Comparison of ENCODE assay signal across 9 mouse cellular contexts in the genomic region with DNA sequence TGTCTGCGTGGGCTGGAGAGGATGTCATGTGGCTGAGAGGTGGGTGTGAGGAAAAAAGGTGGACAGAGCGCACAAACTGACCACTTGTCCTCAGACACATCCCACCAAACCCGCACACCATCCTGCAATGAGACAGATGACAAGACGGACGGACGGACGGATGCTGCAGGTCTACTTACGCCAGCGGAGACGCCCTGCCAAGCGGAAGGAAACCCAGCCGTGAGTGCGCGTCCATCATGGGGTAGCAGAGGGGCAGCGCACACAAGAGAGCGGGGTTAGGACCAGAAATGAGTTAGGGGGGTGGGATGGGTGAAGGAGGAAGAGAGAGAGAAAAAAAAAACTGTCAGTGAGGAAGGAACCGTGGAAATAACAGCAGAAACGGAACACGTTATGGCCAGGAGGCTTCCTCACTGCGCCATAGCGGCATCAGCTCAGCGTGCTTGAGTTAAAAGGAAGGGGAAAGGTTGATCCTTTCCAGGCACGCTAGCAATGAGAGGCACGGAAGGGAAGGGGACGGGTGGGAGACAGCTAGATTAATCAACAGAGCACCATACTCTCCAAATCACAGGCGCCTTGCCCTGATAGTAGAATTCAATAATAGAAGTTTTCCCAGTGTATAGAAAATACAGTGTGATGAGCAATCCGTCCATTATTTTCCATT. TPM values are rescaled to one million over a fixed set of nuclear protein-coding genes. Genes with fewer than 3 reads are reported as not detected.
DNase-seq lines count a peak whose midpoint lies in the region; ATAC-seq and TF ChIP-seq lines count a peak whose summit lies in the region.
"Had no signal": no experiment of that assay in that cellular context is flagged by ENCODE, and none has a peak within 500 bp of the region (broad histone marks: within the 10 kb centered on the region; RNA-seq: fewer than 3 reads in every experiment).

No protein-coding gene starts in this region.

- ATAC-seq in frontal cortex, adult (ENCODE audit: low TSS enrichment), result peak; percentile 29; the same call in 1 of the 2 replicates
- ATAC-seq in limb, embryonic 15.5 days (ENCODE audit: insufficient number of reproducible peaks, low FRiP score, low TSS enrichment, low read depth), result no peak

- H3K36me3 ChIP-seq in testis, adult 2 months (ENCODE audit: control insufficient read depth, insufficient read depth, low read length), result no peaks in the 10 kb centered on the region
- no peaks in the 10 kb centered on the region for H3K36me3 ChIP-seq in limb, embryonic 15.5 days

- peaks cover 4% of the 10 kb centered on the region for H3K4me1 ChIP-seq in testis, adult 2 months (ENCODE audit: control insufficient read depth, insufficient read depth, low read length)
- peaks cover 58% of the 10 kb centered on the region for H3K4me1 ChIP-seq in limb, embryonic 15.5 days

- H3K9ac ChIP-seq in limb, embryonic 15.5 days, result no peak overlapping the region

- TF ChIP-seq POLR2A in testis, adult 2 months (IDR thresholded peaks at IDR 0.05; ENCODE audit: control insufficient read depth, low read depth, low read length), result no peak

- 29% methylated on average over 27 of the region's 27 CpGs for WGBS in limb, embryonic 15.5 days

- H3K27ac ChIP-seq in testis, adult 2 months (ENCODE audit: control insufficient read depth, insufficient read depth, low read depth, low read length), result no peak overlapping the region
- H3K27ac ChIP-seq in limb, embryonic 15.5 days, result no peak overlapping the region

- no peak for DNase-seq in frontal cortex, postnatal 25 days (ENCODE audit: low spot score in 2 of 2)
- DNase-seq in testis, postnatal 10 days (ENCODE audit: low spot score), result no peak
- no peak for DNase-seq in thymus, postnatal 36 days
- no peak for DNase-seq in spleen, adult 18-20 months
- DNase-seq in natural killer cell, adult 2 months (ENCODE audit: low spot score in 2 of 2), result no peak

- no peaks in the 10 kb centered on the region for H3K9me3 ChIP-seq in limb, embryonic 15.5 days

- H3K27me3 ChIP-seq in testis, adult 2 months (ENCODE audit: control insufficient read depth, insufficient read depth, low read length), result no peaks in the 10 kb centered on the region
- H3K27me3 ChIP-seq in limb, embryonic 15.5 days, result no peaks in the 10 kb centered on the region

- H3K4me3 ChIP-seq in testis, adult 2 months (ENCODE audit: control insufficient read depth, low read depth, low read length), result peak overlapping the region; percentile 19
- H3K4me3 ChIP-seq in limb, embryonic 15.5 days, result peak overlapping the region; percentile 28

- H3K4me2 ChIP-seq in limb, embryonic 15.5 days, result peak overlapping the region; percentile 51

- no peak for TF ChIP-seq CTCF in testis, adult 2 months (IDR thresholded peaks at IDR 0.05; ENCODE audit: control insufficient read depth, insufficient read depth, insufficient replicate concordance, low read depth, low read length)

RNA-seq across cellular contexts. Expression of a gene that starts 18.8 kb away (rescaled TPM):
- 0.54 and 0.99 TPM in 2 replicates for polyA plus RNA-seq in testis, adult 2 months (2012; rRNA removed)
- polyA plus RNA-seq in limb, embryonic 15.5 days (2015; fragmentation: Nextera tagmentation; extraction: Ambion mirVana), result 28.2 and 98.7 TPM in 2 replicates

RNA-seq across cellular contexts. Expression of a gene that starts 30.3 kb away (rescaled TPM):
- 0.14 and 0.26 TPM in 2 replicates for polyA plus RNA-seq in testis, adult 2 months (2012; rRNA removed)
- 0.20 and 0.63 TPM in 2 replicates for polyA plus RNA-seq in limb, embryonic 15.5 days (2015; fragmentation: Nextera tagmentation; extraction: Ambion mirVana)
- polyA plus RNA-seq: C2C12 had no signal

RNA-seq across cellular contexts. Expression of a gene that starts 47.1 kb away (rescaled TPM):
- polyA plus RNA-seq in testis, adult 2 months (2012; rRNA removed), result 0.14 TPM in 1 of 2 replicates, not detected in the other
- polyA plus RNA-seq in limb, embryonic 15.5 days (2015; fragmentation: Nextera tagmentation; extraction: Ambion mirVana), result not detected in 2 replicates
- polyA plus RNA-seq: C2C12 had no signal

Comparison
In these comparisons a context has a peak if more than half of its experiments do, and no peak if none do; other contexts are left out.
1. RNA of a gene that starts 18.8 kb away (polyA plus RNA-seq): 28.2 to 98.7 TPM in limb, embryonic 15.5 days; 0.54 to 0.99 TPM in testis, adult 2 months; every median in the first group is over 10 times any median in the second.